17 mouse cellular contexts compared by ENCODE assay signal in the genomic region with DNA sequence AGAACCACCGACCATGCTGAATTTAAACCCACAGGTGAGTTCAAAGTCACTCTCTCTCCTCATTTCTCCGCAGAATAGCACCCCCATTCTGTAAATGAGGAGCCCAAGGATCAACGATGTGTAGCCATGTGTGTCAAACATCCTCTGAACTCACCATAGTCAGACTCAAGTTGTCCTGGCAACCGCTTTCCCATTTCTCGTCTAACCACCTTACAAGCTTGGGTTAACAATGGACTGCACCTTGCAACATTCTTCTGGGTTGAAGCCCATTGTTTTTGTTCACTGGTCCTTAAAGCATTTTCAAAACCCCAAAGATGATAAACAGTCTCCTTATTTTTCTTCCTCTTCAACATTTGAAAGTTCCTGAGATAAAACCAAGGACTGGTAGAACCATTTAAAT.
"Had no signal": no experiment of that assay in that cellular context is flagged by ENCODE, and none has a peak within 500 bp of the region (broad histone marks: within the 10 kb centered on the region; RNA-seq: fewer than 3 reads in every experiment).

No protein-coding gene starts in this region.

- H3K4me3 ChIP-seq: left cerebral cortex, adult 2 months; liver, embryonic 13.5 days; neural tube, embryonic 12.5 days; neural tube, embryonic 15.5 days; stomach, embryonic 15.5 days had no signal

- H3K4me1 ChIP-seq: liver, embryonic 13.5 days had no signal

- H3K27me3 ChIP-seq: neural tube, embryonic 12.5 days; stomach, embryonic 15.5 days had no signal

- H3K4me2 ChIP-seq: liver, embryonic 13.5 days; midbrain, embryonic 11.5 days; neural tube, embryonic 12.5 days; neural tube, embryonic 15.5 days; stomach, embryonic 15.5 days had no signal

- ATAC-seq: inflammation-experienced regulatory T-cells, adult 6 months; intestine, embryonic 16.5 days had no signal

- H3K36me3 ChIP-seq: liver, embryonic 13.5 days; neural tube, embryonic 12.5 days; neural tube, embryonic 15.5 days; stomach, embryonic 15.5 days had no signal

- H3K27ac ChIP-seq: left cerebral cortex, adult 2 months; liver, embryonic 13.5 days; neural tube, embryonic 12.5 days; neural tube, embryonic 15.5 days; stomach, embryonic 15.5 days had no signal

- H3K9me3 ChIP-seq: liver, embryonic 13.5 days; neural tube, embryonic 12.5 days; neural tube, embryonic 15.5 days; stomach, embryonic 15.5 days had no signal

- H3K9ac ChIP-seq: liver, embryonic 13.5 days; neural tube, embryonic 12.5 days; neural tube, embryonic 15.5 days; stomach, embryonic 15.5 days had no signal

- DNase-seq: kidney, postnatal 10 days; kidney, postnatal 36 days; layer of hippocampus, postnatal 36 days; liver, embryonic 13.5 days; lung, adult 2 months; lung, postnatal 14 days; lung, postnatal 4 days; midbrain, embryonic 14.5 days; right cerebral cortex, postnatal 4 days; thymus, postnatal 4 days had no signal
